Mouse (Mus musculus): ENCODE results near the gene Fcrla. TPM values are rescaled to one million over a fixed set of nuclear protein-coding genes. Genes with fewer than 3 reads are reported as not detected.
"Not testable (repeated sequence)": the region's sequence is repeated elsewhere in the genome, so short reads cannot be mapped to it uniquely, and the experiment has no call there.

The Fcrla gene
- total and polyA plus RNA-seq, 3 experiments = 0.39 to 2.2 (median 0.89) TPM

GRCm38 (mm10) chr1:170961101-170961500, 33.7 kb upstream of the Fcrla start:
- no peak for DNase-seq
- H3K36me3 ChIP-seq (ENCODE audit: control insufficient read depth, insufficient read depth, low read length) = no peaks in the 10 kb centered on the region
- WGBS = 84% methylated on average over 6 of the region's 6 CpGs
- H3K79me2 ChIP-seq (replicated peaks; ENCODE audit: control insufficient read depth, insufficient read depth, low read length) = no peaks in the 10 kb centered on the region
- H3K4me1 ChIP-seq (ENCODE audit: control insufficient read depth, insufficient read depth, low read length) = peaks cover 6% of the 10 kb centered on the region
- no peaks in the 10 kb centered on the region for H3K27me3 ChIP-seq (ENCODE audit: control insufficient read depth, insufficient read depth, low read length)
- no peak overlapping the region for H3K27ac ChIP-seq
- intact Hi-C loops (cut with DNase I) = no loop called here
- H3K9ac ChIP-seq (ENCODE audit: low read depth, low read length) = no peak overlapping the region
- no peak overlapping the region for H3K4me3 ChIP-seq
- TF ChIP-seq EP300 (IDR thresholded peaks at IDR 0.05; ENCODE audit: insufficient read depth, low read depth, low read length) = no peak
- TF ChIP-seq POLR2A (IDR thresholded peaks at IDR 0.05; ENCODE audit: insufficient read depth, low read depth, low read length) = no peak
- TF ChIP-seq CTCF (IDR thresholded peaks at IDR 0.05) = no peak

- DNase-seq = no peak
- no peak overlapping the region for H3K4me3 ChIP-seq
- no peak overlapping the region for H3K27ac ChIP-seq
- H3K9ac ChIP-seq (ENCODE audit: low read depth, low read length) = no peak overlapping the region
- no peaks in the 10 kb centered on the region for H3K79me2 ChIP-seq (replicated peaks; ENCODE audit: control insufficient read depth, insufficient read depth, low read length)
- H3K27me3 ChIP-seq (ENCODE audit: control insufficient read depth, insufficient read depth, low read length) = no peaks in the 10 kb centered on the region
- WGBS = 34% methylated on average over 2 of the region's 2 CpGs
- H3K4me1 ChIP-seq (ENCODE audit: control insufficient read depth, insufficient read depth, low read length) = peaks cover 6% of the 10 kb centered on the region
- TF ChIP-seq CTCF (IDR thresholded peaks at IDR 0.05) (no peak), POLR2A (IDR thresholded peaks at IDR 0.05; ENCODE audit: insufficient read depth, low read depth, low read length) (no peak), EP300 (IDR thresholded peaks at IDR 0.05; ENCODE audit: insufficient read depth, low read depth, low read length) (no peak)
- H3K36me3 ChIP-seq (ENCODE audit: control insufficient read depth, insufficient read depth, low read length) = no peaks in the 10 kb centered on the region
- intact Hi-C loops (cut with DNase I) = no loop called here
These were observed 32.4 kb upstream of the Fcrla start for GRCm38 (mm10) chr1:170959791-170960190.

GRCm38 (mm10) chr1:170958225-170958624, 30.8 kb upstream of the Fcrla start:
- Histone ChIP-seq H3K36me3 (ENCODE audit: control insufficient read depth, insufficient read depth, low read length) (no peaks in the 10 kb centered on the region), H3K4me1 (ENCODE audit: control insufficient read depth, insufficient read depth, low read length) (peaks cover 6% of the 10 kb centered on the region), H3K27me3 (ENCODE audit: control insufficient read depth, insufficient read depth, low read length) (no peaks in the 10 kb centered on the region), H3K79me2 (replicated peaks; ENCODE audit: control insufficient read depth, insufficient read depth, low read length) (no peaks in the 10 kb centered on the region), H3K9ac (ENCODE audit: low read depth, low read length) (no peak overlapping the region), H3K27ac (no peak overlapping the region), H3K4me3 (no peak overlapping the region)
- TF ChIP-seq EP300 (IDR thresholded peaks at IDR 0.05; ENCODE audit: insufficient read depth, low read depth, low read length) (no peak), POLR2A (IDR thresholded peaks at IDR 0.05; ENCODE audit: insufficient read depth, low read depth, low read length) (no peak), CTCF (IDR thresholded peaks at IDR 0.05) (no peak)
- DNase-seq = no peak
- intact Hi-C loops (cut with DNase I) = no loop called here
- 35% methylated on average over 3 of the region's 3 CpGs for WGBS

GRCm38 (mm10) chr1:170953192-170953591, 25.8 kb upstream of the Fcrla start:
- no peaks in the 10 kb centered on the region for H3K36me3 ChIP-seq (ENCODE audit: control insufficient read depth, insufficient read depth, low read length)
- no peak for DNase-seq
- intact Hi-C loops (cut with DNase I) = no loop called here
- no peak overlapping the region for H3K4me3 ChIP-seq
- H3K9ac ChIP-seq (ENCODE audit: low read depth, low read length) = no peak overlapping the region
- H3K79me2 ChIP-seq (replicated peaks; ENCODE audit: control insufficient read depth, insufficient read depth, low read length) = no peaks in the 10 kb centered on the region
- WGBS = 46% methylated on average over 2 of the region's 2 CpGs
- no peaks in the 10 kb centered on the region; the same call in 1 of the 2 replicates for H3K4me1 ChIP-seq (ENCODE audit: control insufficient read depth, insufficient read depth, low read length)
- no peaks in the 10 kb centered on the region for H3K27me3 ChIP-seq (ENCODE audit: control insufficient read depth, insufficient read depth, low read length)
- H3K27ac ChIP-seq = no peak overlapping the region
- no peak for TF ChIP-seq POLR2A (IDR thresholded peaks at IDR 0.05; ENCODE audit: insufficient read depth, low read depth, low read length)
- no peak for TF ChIP-seq EP300 (IDR thresholded peaks at IDR 0.05; ENCODE audit: insufficient read depth, low read depth, low read length)
- TF ChIP-seq CTCF (IDR thresholded peaks at IDR 0.05) = no peak

GRCm38 (mm10) chr1:170950772-170951171, 23.4 kb upstream of the Fcrla start:
- H3K27ac ChIP-seq = no peak overlapping the region
- no peak for DNase-seq
- no peaks in the 10 kb centered on the region; the same call in 1 of the 2 replicates for H3K4me1 ChIP-seq (ENCODE audit: control insufficient read depth, insufficient read depth, low read length)
- H3K36me3 ChIP-seq (ENCODE audit: control insufficient read depth, insufficient read depth, low read length) = no peaks in the 10 kb centered on the region
- no peak overlapping the region for H3K4me3 ChIP-seq
- no peaks in the 10 kb centered on the region for H3K79me2 ChIP-seq (replicated peaks; ENCODE audit: control insufficient read depth, insufficient read depth, low read length)
- intact Hi-C loops (cut with DNase I) = loop anchor here (1.0 kb wide), 1 partner anchor 9 kb away; no protein-coding TSS in a partner anchor
- WGBS = 70% methylated on average over 3 of the region's 3 CpGs
- no peaks in the 10 kb centered on the region for H3K27me3 ChIP-seq (ENCODE audit: control insufficient read depth, insufficient read depth, low read length)
- H3K9ac ChIP-seq (ENCODE audit: low read depth, low read length) = no peak overlapping the region
- TF ChIP-seq CTCF (IDR thresholded peaks at IDR 0.05) (no peak), EP300 (IDR thresholded peaks at IDR 0.05; ENCODE audit: insufficient read depth, low read depth, low read length) (no peak), POLR2A (IDR thresholded peaks at IDR 0.05; ENCODE audit: insufficient read depth, low read depth, low read length) (no peak)

- intact Hi-C loops (cut with DNase I); DNase-seq: not testable (repeated sequence)
These were observed 17.5 kb upstream of the Fcrla start for GRCm38 (mm10) chr1:170944908-170945307.

GRCm38 (mm10) chr1:170944151-170944550, 16.8 kb upstream of the Fcrla start:
- H3K36me3 ChIP-seq (ENCODE audit: control insufficient read depth, insufficient read depth, low read length); intact Hi-C loops (cut with DNase I); H3K9ac ChIP-seq (ENCODE audit: low read depth, low read length); H3K27me3 ChIP-seq (ENCODE audit: control insufficient read depth, insufficient read depth, low read length); H3K27ac ChIP-seq; DNase-seq; H3K4me3 ChIP-seq; H3K79me2 ChIP-seq (replicated peaks; ENCODE audit: control insufficient read depth, insufficient read depth, low read length); H3K4me1 ChIP-seq (ENCODE audit: control insufficient read depth, insufficient read depth, low read length): not testable (repeated sequence)
- 97% methylated on average over 9 of the region's 9 CpGs for WGBS

More at GRCm38 (mm10) chr1:170944908-170945307, 17.5 kb upstream of the Fcrla start:
- H3K9ac ChIP-seq (ENCODE audit: low read depth, low read length); H3K4me3 ChIP-seq; H3K79me2 ChIP-seq (replicated peaks; ENCODE audit: control insufficient read depth, insufficient read depth, low read length); H3K27me3 ChIP-seq (ENCODE audit: control insufficient read depth, insufficient read depth, low read length); H3K27ac ChIP-seq; H3K4me1 ChIP-seq (ENCODE audit: control insufficient read depth, insufficient read depth, low read length); H3K36me3 ChIP-seq (ENCODE audit: control insufficient read depth, insufficient read depth, low read length): not testable (repeated sequence)
- 93% methylated on average over 3 of the region's 9 CpGs for WGBS

Measured in heart, adult 2 months (tissue).